Mouse (Mus musculus) lung, postnatal 14 days (tissue): ENCODE measurements around the gene Sytl3.

Experiments used
- DNase-seq: peaks from one replicate; pipeline ENCODE4 v3.0.0; 2021

Sytl3 gene

GRCm38 (mm10) chr17:6782033-6782526 lies 123.2 kb downstream of the Sytl3 start:
- DNase-seq: peak; percentile 46

- peak; percentile 92 for DNase-seq
These were observed 123.7 kb downstream of the Sytl3 start, which contains the start of gene Ezr for GRCm38 (mm10) chr17:6782611-6783005. Gene Ezr (minus strand): TSS chr17:6782784.

GRCm38 (mm10) chr17:6783006-6783661 lies 124.2 kb downstream of the Sytl3 start:
- peak; percentile 57 for DNase-seq

- DNase-seq: no peak
These were observed 125.0 kb downstream of the Sytl3 start for GRCm38 (mm10) chr17:6783756-6784357.

GRCm38 (mm10) chr17:6787241-6787640 lies 128.3 kb downstream of the Sytl3 start:
- DNase-seq: no peak
